Mouse (Mus musculus) cerebellum, postnatal 14 days (tissue): Measurements from ENCODE around the gene Rpl13.

Source experiments
- DNase-seq, 2 experiments: peaks; one replicate each; pipeline ENCODE4 v3.0.0; 2021; ENCODE audit warnings: mixed read lengths in 2 of 2

Rpl13 gene

DNA sequence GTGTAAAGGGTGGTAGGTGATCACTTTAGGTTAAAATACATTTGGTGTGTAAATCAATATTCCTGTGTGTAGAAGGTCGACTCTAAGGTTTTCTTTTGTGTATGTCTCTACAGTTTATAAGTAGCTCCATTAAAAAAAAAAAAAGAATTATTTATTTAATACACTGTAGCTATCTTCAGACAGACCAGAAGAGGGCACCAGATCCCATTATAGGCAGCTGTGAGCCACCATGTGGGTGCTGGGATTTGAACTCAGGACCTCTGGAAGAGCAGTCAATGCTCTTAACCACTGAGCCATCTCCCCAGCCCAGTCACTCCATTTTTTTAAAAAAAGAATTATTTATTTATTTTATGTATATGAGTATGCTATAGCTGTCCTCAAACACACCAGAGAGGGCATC, 5.9 kb downstream of the Rpl13 start:
- DNase-seq = no peak

DNA sequence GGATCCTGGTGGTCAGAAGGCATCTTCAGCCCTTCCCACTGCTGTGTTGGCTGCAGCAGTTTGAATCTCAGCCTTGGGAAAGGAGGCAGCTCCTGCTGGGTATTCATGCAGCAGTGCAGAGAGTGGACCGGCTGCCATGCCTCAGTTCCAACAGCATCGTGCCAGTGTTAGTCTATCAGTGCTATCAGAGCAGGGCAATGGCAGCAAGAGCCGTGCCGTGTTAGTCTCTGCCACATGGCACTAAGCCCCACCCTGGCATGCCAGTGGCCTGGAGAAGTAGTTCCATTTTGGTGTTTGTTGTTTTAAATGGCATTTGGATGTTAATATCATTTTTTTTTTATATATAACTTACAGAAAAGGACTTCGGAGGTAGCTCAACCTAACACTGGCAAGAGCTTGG, 6.8 kb downstream of the Rpl13 start:
- DNase-seq = peak in 1 of 2 experiments; percentile 52

DNA sequence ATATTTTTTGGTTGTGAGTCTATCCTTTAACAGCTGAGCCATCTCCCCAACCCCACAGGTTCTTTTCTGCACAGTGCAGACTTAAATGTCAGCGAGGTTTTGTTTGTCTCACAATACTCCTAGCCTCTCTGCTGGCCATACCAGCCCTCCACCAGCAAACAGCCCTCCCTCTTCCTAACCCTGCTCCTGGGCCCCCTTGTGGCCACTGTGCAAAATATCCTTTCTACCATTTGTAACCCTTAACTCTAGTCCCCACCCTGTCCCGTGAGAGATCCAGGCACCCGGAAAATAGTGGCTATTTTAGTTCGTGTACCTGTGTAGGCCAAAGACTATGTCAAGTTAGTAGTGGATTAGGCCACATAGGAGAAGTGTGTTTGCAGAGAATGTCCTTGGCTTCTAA, 8.5 kb downstream of the Rpl13 start:
- peak; percentile 60 to 76 for DNase-seq

DNA sequence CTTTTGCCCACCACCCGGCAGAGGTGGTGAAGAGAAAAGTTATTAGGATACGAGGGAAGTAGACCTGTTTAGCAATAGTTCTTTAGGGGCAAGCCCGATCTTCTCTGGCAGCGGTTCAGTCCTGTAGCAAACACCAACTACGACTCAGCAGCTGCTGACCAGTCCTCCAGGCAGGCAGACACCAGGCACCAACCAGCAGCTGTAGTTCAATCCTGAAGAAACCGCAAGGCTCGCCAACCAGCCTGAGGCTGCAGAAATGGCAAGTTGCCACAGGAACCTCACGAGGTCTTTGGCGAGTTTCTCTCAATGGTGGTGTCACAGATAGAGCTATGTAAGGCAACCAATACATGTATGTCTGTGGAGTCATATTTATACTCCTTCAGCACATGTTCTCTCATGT, 10.7 kb downstream of the Rpl13 start:
- DNase-seq = no peak

DNA sequence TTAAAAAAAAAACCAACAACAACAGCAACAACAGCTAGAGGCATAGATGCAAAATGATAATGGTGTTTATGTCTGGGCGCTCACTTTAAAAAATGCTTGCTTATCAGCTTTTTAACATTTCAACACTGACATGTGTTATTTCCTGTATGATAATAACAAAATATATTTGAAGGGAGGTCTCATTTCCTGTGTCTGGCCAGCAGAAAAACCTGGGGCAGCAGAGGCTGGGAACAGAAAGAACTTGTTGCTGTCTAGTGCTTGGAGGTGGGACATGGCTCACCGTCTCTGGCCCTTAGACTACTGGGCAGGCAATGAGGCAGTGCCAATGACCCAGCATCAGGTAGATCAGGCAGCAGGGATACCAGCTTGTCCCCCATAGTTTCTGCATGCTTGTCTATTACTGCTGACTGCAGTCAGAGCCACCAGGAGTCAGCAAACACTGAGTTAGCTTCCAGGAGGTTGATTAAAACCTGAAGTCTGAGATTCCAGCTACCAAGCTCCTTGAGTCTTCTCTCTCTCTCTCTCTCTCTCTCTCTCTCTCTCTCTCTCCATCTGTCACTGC, 11.8 kb downstream of the Rpl13 start:
- no peak for DNase-seq

DNA sequence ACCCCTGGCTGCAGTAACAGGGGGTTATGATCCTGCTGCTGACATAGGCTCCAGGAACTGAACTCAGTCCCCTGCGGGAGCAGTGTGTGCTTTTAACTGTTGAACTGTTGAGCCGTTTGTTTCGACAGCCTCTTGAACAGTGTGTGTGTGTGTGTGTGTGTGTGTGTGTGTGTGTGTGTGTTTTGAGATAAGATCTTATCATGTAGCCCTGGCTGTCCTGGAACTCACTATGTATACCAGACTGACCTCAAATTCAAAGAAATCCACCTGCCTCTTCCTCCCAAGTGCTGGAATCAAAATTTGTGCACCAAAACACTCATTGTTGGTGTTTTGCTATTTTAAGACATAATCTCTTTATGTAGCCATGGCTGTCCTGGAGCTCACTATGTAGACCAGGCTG, 12.5 kb downstream of the Rpl13 start:
- DNase-seq = no peak

DNA sequence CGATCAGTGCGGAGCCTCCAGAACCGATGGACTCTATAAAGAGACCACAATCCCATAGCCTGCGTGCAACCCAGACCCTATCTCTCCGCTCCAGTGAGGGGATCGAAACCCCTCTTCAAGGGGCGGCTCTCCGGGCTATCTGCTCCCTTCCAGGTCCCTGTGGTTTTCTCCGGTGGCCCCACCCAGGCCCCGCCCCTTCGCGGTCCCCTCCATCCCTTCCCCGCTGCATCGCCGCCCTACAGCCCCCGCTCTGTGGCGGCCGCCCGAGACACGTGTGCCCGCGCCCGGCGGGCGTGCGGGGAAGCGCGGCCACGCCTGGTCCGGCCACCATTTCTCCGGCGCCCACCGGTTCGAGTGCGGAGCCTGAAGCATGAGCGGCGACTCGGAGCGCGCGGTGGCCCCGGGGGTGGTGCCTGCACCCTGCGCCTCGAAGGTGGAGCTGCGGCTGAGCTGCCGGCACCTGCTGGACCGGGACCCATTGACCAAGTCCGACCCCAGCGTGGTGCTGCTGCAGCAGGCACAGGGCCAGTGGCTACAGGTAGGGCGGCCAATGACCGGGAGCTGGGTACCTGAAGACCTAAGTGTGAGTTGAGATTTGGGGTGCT, 15.1 kb downstream of the Rpl13 start, which contains the start of gene Cpne7:
Gene Cpne7, plus strand, starts transcription at position 248 of the 605 bp plus-strand sequence.
- DNase-seq = peak in 1 of 2 experiments; percentile 52

DNA sequence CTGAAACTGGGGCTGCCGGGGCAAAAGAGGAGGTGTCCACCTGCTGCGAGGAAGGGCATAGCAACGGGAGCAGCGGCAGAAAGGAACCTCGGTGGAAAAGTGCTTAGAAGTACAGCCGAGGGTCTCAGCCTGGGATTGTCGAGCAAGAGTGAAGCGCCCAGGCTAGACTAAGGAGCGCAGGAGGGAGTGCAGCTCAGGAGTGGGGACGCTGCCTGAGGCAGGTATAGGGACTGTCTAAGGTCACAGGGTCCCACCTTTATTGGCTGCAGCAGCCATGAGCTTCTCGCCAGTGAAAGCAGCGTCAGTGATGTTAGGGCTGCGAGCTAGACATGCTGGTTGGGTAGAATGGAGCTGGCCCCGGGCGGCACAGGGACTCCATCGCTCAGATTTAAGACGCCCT, 15.6 kb downstream of the Rpl13 start:
- no peak for DNase-seq

DNA sequence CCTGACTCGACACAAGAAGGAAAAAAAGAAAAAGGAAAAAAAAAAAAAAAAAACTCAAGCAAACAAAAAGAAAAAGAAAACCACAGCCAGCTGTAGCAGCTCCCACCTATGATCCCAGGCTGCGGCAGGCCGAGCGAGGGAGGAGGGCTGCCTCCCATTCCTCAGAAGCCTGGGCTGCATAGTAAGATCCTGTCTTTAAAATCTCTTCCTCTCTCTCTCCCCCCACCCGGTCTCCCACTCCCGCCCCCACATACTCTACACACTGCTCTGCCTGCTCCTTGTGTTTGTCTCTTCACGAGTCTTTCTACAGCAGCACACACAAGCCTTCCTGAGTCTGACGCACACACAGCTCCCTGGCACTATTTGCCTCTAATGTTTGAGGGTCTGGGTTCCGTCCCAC, 19.9 kb downstream of the Rpl13 start:
- no peak for DNase-seq

DNA sequence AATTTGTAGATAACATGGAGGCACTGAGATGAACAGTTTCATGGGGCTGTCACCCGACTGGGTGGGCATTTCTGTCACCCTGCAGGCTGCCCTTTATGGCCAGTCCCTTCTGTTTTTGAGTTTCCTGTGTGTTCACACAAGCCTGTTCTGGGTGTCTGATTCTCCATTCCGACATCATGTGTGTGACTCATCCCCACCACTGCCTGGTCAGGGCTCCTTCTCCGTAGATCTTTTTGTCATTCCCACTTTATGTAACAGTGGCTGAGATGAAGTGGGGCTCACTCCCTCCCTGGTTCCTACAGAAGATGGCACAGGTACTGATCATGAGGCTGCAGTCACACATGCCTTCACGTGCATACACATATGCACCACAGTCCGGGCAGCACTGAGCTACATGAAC, 20.5 kb downstream of the Rpl13 start:
- no peak for DNase-seq

DNA sequence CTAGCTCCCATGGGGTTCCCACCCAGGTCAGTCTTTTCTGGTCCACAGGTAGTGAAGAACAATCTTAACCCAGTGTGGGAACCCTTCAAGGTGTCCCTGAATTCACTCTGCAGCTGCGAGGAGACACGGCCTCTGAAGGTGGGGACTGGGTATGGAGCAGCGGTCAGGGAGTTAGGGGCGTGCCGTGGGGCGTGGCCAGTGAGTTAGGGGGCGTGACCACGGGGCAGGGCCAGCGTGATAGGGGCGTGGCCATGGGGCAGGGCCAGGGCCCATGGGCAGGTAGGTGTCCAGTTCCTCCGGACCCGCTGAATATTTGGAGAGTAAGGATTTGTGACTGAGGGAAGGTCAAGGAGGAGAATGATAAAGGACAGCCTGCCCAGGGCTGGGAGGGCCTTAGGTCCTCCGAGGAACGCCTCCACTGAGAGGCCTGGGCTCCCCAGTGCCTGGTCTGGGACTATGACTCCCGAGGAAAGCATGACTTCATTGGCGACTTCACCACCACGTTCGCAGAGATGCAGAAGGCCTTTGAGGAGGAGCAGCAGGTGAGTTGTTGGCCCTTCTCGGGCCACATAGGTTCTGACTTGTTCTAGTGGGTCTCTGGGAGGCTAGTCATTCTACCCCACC, 24.2 kb downstream of the Rpl13 start:
- DNase-seq = peak in 1 of 2 experiments; percentile 43

DNA sequence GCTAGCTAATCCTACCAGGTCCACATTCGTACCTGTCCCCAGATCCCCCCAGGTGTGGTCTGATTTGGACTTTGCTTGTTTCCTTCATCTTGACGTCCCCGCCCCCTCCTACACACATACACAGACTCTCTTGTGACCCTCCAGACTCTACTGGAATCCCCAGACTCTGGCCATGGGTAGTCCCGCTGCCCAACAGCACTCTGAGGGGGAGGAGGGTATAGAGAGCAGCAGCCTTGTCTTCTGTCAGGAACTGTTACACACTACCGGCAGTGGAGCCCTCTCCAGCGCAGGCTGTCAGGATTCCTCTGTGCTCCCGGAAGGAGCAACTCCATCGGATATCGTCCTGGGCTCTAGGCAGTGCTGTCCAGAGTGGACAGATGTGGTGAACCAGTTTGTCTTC, 28.9 kb downstream of the Rpl13 start:
- no peak for DNase-seq

DNA sequence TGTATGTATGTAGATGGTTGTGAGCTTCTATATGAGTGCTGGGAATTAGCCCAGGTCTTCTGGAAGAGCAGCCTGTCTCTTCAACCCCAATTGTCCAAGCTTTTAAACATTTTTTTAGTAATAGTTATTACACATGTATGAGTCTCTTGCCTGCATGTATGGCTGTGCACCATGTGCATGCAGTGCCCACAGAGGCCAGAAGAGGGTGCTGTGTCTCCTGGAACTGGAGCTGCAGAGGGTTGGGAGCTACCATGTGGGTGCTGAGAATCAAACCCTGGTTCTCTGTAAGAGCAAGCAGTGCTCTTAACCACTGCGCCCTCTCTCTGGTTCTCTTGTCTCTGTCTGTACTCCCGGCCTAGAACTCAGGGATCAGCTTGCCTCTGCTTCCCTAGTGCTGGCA, 30.8 kb downstream of the Rpl13 start:
- DNase-seq = no peak

DNA sequence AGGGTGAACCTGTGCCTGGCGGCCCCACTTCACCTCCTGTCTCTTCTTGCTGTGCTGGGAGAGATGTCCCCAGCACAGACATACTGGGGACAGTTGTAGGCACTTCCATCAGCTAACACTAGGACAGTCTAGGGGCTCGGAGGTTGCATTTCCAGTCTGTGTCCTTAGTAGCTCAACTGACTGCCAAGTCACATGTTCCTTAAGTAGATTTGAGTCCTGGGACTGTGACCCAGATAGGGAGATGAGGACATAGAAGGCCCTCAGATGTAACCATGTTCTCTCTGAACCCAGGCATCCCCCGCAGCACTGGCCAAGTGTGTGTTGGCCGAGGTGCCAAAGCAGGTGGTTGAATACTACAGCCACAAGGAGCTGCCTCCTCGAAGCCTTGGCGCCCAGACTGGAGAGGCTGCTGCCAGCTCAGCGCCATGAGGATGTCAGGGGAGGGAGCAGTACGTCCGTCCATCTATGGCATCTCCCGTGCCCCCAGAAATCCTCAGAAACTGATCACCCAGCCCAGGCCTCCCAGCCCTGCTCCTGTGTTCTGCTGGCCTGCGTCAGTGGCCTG, 32.1 kb downstream of the Rpl13 start:
- DNase-seq = peak; percentile 49 to 53

DNA sequence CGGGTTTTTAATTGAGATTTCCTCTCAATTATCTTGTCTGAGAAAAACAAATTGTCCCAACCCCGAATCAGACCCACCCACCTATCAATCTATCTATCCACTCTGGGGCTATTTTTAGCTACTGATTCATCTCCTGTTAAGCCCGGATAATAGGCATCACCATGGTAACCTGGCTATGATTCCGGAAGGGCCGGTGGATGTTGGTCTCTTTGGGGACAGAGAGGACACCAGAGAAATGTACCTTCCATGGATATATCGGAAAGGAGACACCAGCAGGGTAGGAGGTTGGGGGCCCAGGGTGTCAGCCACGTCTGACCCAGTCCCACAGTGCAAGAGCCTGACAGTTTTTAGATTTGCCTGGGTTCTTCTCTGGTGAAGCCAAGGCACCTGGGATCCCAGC, 33.3 kb downstream of the Rpl13 start:
- peak; percentile 52 to 59 for DNase-seq

DNA sequence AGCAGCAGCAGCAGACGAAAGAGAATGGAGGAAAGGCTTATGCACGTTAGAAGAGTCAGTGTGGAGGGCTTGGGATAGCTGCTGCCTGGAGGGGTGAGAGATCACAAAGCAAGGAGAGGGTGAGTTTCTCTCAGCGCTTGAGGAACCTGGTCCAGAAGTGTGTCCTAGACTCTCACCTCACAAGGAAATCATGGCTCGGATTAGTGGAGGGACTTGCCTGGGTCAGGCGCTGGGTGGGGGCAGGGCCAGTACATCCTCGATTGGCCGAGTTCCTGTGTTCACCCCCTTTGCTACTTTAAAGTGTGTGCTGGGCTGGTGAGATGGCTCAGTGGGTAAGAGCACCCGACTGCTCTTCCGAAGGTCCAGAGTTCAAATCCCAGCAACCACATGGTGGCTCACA, 33.7 kb downstream of the Rpl13 start:
- DNase-seq = no peak

DNA sequence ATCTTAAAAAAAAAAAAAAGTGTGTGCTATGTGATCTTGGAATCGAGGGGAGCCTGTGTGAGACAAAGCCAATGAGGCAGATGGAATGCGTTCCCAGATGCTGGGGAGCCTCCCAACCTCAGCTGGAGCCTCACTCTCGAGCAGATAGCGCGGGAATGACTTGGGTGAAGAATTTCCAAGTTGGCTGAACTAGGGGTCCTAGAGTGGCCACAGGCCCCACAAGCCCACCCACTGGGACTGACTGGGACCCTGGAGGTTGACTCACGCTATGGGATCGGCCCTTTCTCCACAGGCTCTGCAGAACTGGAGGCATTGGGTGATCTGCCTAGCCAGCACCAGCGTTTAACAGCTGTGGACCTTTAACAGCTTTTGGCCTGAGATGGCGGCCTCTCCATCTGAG, 34.1 kb downstream of the Rpl13 start:
- no peak for DNase-seq

DNA sequence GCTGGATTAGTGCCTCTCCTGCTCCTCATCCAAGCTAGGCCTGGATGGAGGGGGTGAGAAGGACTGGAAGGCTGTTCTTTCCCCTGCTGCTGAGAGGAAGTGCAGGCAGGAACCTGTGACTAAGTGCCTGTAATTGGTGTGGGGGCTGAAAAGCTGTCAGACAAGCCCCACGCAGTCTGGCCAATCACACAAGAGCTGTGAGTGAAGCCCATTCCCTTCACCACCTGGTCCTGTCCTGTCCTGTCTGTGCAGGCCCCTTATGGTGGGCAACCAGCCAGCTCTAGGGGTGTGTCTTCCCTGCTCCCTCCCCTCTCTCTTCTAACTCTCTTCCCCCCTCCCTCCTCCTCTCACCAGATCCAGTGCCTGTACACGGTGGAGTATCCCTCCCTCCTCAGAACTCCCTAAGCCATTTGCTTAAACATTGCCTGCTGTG, 35.5 kb downstream of the Rpl13 start:
- DNase-seq = peak; percentile 64 to 82

DNA sequence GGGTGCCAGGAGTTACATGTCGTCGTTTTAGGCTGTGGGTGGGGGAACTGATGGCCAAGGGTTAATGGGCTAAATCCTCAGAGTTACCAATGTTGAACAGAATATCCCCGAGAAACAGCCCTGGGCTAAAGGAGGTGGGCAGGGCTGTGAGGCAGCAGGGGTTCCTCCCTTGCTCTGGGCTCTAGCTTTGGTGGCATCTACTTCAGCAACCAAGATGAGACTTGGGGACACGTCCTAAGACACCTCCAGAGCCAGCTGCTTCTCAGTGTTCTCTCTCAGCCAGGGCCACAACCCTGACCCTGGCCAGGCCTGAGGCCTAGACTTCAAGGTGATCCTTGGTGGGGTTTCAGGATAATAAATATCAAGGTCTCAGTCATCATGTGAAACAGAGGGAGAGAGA, 36.6 kb downstream of the Rpl13 start:
- no peak for DNase-seq

DNA sequence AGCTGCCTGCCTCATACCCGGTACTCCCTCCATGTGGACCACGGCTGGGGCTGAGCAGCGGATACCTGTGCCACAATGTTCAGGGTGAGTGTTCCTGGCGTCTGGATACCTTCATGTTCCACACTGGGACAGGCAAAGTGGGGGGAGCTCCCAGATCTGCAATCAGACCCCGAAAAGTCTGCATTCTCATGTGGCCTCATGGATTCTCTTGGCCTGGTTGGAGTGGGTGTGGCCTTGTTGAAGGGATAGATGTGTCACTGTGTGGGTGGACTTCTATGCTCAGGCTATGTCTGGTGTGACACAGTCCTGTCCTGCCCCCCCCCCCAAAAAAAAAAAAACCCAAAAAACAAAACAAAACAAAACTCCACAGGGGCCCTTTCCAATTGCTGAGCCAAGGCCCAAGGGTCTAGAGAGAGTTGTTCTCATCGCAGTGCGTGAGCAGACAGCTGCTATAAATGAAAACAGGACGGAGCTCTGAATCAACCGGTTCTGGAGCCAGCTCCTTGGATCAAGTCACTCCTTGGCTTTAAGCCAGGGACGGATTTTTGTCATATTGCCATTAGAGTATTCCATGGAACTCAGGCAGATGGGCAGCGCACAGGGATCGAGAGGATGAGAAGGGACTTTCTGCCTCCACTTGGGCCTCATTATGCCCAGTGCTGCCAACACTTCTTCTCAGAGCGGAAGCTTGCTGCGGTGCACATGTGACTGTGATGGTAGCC, 39.8 kb downstream of the Rpl13 start:
- DNase-seq = peak; percentile 97

DNA sequence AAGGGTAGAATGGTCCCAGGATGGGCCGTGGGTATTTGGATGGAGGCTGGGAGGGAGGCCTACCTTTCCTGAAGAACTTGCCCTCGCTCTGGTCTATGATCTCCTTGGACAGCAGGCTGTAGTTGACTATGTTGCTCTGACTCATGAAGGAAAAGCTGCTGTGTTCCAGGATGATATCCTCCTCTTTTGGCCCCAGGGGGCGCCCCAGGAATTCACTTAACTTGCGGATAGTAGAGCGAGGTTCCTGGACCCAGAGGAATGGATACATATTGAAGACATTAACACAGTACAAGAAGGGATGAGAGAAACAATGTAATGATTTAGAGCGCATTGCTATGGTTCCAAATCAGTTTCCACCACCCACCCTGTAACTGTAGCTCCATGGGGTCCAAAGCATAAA, 43.1 kb downstream of the Rpl13 start:
- no peak for DNase-seq

DNA sequence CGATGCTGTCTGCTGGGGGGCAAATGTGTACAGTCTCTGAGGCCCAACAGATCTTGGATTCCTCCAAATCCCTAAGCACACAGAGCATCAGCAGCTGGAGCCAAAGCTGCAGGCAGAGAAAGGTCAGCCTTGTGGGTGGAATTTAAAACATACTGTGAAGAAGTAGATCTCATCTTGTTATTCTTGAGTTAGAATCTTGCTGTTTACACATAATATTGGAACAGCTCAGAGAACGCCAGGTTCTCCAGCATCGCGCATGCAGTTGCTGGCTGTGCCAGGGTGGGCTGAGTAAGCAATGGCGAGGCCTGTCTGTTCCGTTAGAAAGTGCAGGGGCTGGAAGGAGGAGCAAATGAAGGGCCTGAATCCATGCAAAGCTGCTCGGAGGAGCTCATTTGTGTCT, 44.2 kb downstream of the Rpl13 start:
- DNase-seq = no peak

DNA sequence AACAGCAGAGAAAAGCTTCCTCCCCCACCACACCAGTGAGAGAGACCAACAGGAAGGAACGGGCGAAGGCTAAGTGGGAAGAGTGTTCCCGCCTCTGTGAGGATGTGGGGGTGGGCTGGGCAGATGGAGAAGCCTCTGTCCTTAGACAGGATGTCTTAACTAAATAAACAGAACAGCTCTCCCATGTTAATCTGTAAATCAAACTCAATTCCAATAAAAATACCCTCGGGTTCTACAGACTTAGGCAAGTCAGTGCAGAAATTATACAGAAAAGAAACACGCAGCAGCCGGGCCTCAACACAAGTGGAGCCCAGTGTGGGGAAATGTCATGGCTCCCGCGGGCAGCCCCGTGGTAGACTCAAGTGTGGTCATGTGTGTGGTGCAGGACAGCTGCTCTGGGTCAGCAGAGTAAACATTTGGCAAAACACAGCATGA, 48.6 kb downstream of the Rpl13 start:
- DNase-seq = no peak
